Mouse (Mus musculus) kidney, embryonic 14.5 days (tissue): ENCODE measurements around the gene Gdap1l1. TPM values are rescaled to one million over a fixed set of nuclear protein-coding genes. Genes with fewer than 3 reads are reported as not detected.
A peak's percentile ranks its signal among the peaks of the same experiment; 100 is the strongest.

Experiments used
- ATAC-seq: fragments of 200-750 bp; cut with Nextera tagmentation; 2 replicates; pipeline ENCODE4 v1.8.0; 2017; ENCODE audit warnings: moderate number of reproducible peaks, mild to moderate bottlenecking, moderate TSS enrichment, moderate library complexity; ENCODE audit not compliant: low FRiP score, low TSS enrichment
- H3K27ac ChIP-seq: fragments of 300-500 bp; sonication (generic); 2 replicates; pipeline ENCODE4 v1.5.1; 2014; ENCODE audit warnings: low read depth, mild to moderate bottlenecking, low read length, moderate library complexity, mixed read lengths
- H3K27me3 ChIP-seq: fragments of 300-500 bp; sonication (generic); 2 replicates; pipeline ENCODE4 v1.6.1; 2014; ENCODE audit warnings: mild to moderate bottlenecking, low read length; ENCODE audit not compliant: control insufficient read depth, insufficient read depth
- H3K36me3 ChIP-seq: fragments of 300-500 bp; sonication (generic); 2 replicates; pipeline ENCODE4 v1.6.1; 2014; ENCODE audit warnings: low read length, mixed read lengths; ENCODE audit not compliant: control insufficient read depth, insufficient read depth
- H3K4me1 ChIP-seq: fragments of 300-500 bp; sonication (generic); 2 replicates; pipeline ENCODE4 v1.6.1; 2014; ENCODE audit warnings: low read length, mixed read lengths; ENCODE audit not compliant: control insufficient read depth, insufficient read depth
- H3K4me2 ChIP-seq: fragments of 300-500 bp; sonication (generic); replicated peaks from 2 replicates; pipeline ENCODE4 v1.6.1; 2014; ENCODE audit warnings: low read depth, mild to moderate bottlenecking, low read length
- H3K4me3 ChIP-seq: fragments of 300-500 bp; sonication (generic); 2 replicates; pipeline ENCODE4 v1.5.1; 2014; ENCODE audit warnings: mild to moderate bottlenecking, low read length
- H3K9ac ChIP-seq: fragments of 300-500 bp; sonication (generic); 2 replicates; pipeline ENCODE4 v1.6.1; 2014; ENCODE audit warnings: low read depth, mild to moderate bottlenecking, low read length, moderate library complexity
- H3K9me3 ChIP-seq: fragments of 300-500 bp; sonication (generic); 2 replicates; pipeline ENCODE4 v1.6.1; 2016; ENCODE audit warnings: low read length; ENCODE audit not compliant: control insufficient read depth
- WGBS: fragments of 180-500 bp; shearing (Covaris S2); extraction: QIAGEN DNeasy Blood & Tissue Kit; methylation state at CpG from one replicate; pipeline ENCODE4 v1.1.7; 2014; 5-methylcytosine and 5-hydroxymethylcytosine counted together
- polyA plus RNA-seq: library from polyadenylated mRNA; unstranded; fragments of >200 nt; fragmentation: Nextera tagmentation; extraction: Ambion mirVana; gene quantifications from 2 replicates; pipeline ENCODE4 v1.2.1, GENCODE M21; 2014

Gene Gdap1l1
- polyA plus RNA-seq, 1 experiment from 2014 or later: 0.74 TPM

- Histone ChIP-seq H3K36me3 (no peaks in the 10 kb centered on the region), H3K4me1 (peaks cover 8% of the 10 kb centered on the region), H3K4me2 (peak overlapping the region; percentile 51), H3K27me3 (peaks cover 8% of the 10 kb centered on the region), H3K27ac (no peak overlapping the region), H3K4me3 (peak overlapping the region; percentile 20; the same call in 1 of the 2 replicates), H3K9me3 (no peaks in the 10 kb centered on the region), H3K9ac (0 out of 2 replicates have a peak overlapping the region, but pooled peaks have one; percentile 5)
- 2% methylated on average over 20 of the region's 21 CpGs for WGBS
- ATAC-seq: peak; percentile 76
These were observed 43.3 kb downstream of the Gdap1l1 start for GRCm38 (mm10) chr2:163481539-163482029.

- H3K4me3 ChIP-seq: no peak overlapping the region
- no peak overlapping the region for H3K4me2 ChIP-seq
- H3K9ac ChIP-seq: no peak overlapping the region
- no peaks in the 10 kb centered on the region for H3K27me3 ChIP-seq
- 94% methylated on average over 3 of the region's 3 CpGs for WGBS
- H3K36me3 ChIP-seq: no peaks in the 10 kb centered on the region
- H3K4me1 ChIP-seq: 0 out of 2 replicates have a peak, but pooled peaks cover 2% of the 10 kb centered on the region
- no peak for ATAC-seq
- no peaks in the 10 kb centered on the region for H3K9me3 ChIP-seq
- no peak overlapping the region for H3K27ac ChIP-seq
These were observed 49.1 kb downstream of the Gdap1l1 start for GRCm38 (mm10) chr2:163487360-163487759.

DNA sequence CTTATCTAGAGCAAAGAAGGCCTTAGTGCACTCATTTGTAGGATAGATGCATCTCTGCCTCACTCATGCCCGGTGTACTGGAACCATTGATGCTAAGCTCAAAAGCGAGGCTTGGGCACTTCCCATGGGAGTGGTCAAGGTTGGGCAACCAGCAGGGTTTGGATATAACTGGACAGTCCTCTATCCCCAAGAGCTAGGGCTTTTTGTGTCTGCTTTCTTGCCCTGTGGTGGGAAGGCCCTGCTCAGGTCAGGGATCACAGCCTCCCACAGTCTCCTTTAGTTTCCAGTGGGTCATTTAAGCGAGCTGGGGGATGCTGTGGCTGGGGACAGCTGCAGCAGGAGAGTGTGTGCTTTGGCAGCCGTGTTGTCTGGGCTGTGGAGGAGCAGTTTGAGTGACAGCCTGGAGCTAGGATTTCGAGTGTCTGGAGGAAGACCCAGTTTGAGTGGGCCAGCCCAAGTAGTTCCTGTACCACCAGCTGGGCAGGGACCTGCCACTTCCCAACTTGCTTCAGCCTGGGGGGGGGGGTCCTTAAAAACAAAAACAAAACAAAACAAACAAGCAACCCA is 51.5 kb downstream of the Gdap1l1 start:
- H3K9me3 ChIP-seq: no peaks in the 10 kb centered on the region
- no peaks in the 10 kb centered on the region for H3K27me3 ChIP-seq
- 0 out of 2 replicates have a peak, but pooled peaks have one; percentile 41 for ATAC-seq
- 0 out of 2 replicates have a peak, but pooled peaks cover 2% of the 10 kb centered on the region for H3K4me1 ChIP-seq
- WGBS: 39% methylated on average over 5 of the region's 5 CpGs
- no peak overlapping the region for H3K9ac ChIP-seq
- H3K27ac ChIP-seq: no peak overlapping the region
- no peaks in the 10 kb centered on the region for H3K36me3 ChIP-seq
- no peak overlapping the region for H3K4me3 ChIP-seq
- H3K4me2 ChIP-seq: no peak overlapping the region

GRCm38 (mm10) chr2:163490656-163491055 is 52.4 kb downstream of the Gdap1l1 start:
- H3K4me3 ChIP-seq: no peak overlapping the region
- no peaks in the 10 kb centered on the region for H3K4me1 ChIP-seq
- H3K4me2 ChIP-seq: no peak overlapping the region
- H3K9me3 ChIP-seq: no peaks in the 10 kb centered on the region
- H3K27me3 ChIP-seq: no peaks in the 10 kb centered on the region
- WGBS: 91% methylated on average over 17 of the region's 17 CpGs
- ATAC-seq: no peak
- H3K9ac ChIP-seq: no peak overlapping the region
- no peaks in the 10 kb centered on the region for H3K36me3 ChIP-seq
- no peak overlapping the region for H3K27ac ChIP-seq

- ATAC-seq: no peak
- H3K36me3 ChIP-seq: no peaks in the 10 kb centered on the region
- no peaks in the 10 kb centered on the region for H3K4me1 ChIP-seq
- H3K27ac ChIP-seq: no peak overlapping the region
- H3K4me2 ChIP-seq: no peak overlapping the region
- no peaks in the 10 kb centered on the region for H3K27me3 ChIP-seq
- 61% methylated on average over 7 of the region's 7 CpGs for WGBS
- no peaks in the 10 kb centered on the region for H3K9me3 ChIP-seq
- H3K9ac ChIP-seq: no peak overlapping the region
- no peak overlapping the region for H3K4me3 ChIP-seq
These were observed 53.1 kb downstream of the Gdap1l1 start for GRCm38 (mm10) chr2:163491351-163491750.

GRCm38 (mm10) chr2:163492018-163492417 is 53.7 kb downstream of the Gdap1l1 start, which contains the start of gene R3hdml:
Gene R3hdml (plus strand): TSS chr2:163492318.
- H3K27ac ChIP-seq: no peak within 1 kb of the TSS
- H3K9ac ChIP-seq: no peak within 1 kb of the TSS
- H3K4me1 ChIP-seq: no peaks in the 10 kb centered on the region
- 75% methylated on average over 5 of the region's 5 CpGs for WGBS
- H3K27me3 ChIP-seq: no peaks in the 10 kb centered on the region
- H3K9me3 ChIP-seq: no peaks in the 10 kb centered on the region
- H3K4me3 ChIP-seq: no peak within 1 kb of the TSS
- no peaks in the 10 kb centered on the region for H3K36me3 ChIP-seq
- H3K4me2 ChIP-seq: no peak within 1 kb of the TSS
- no peak for ATAC-seq

DNA sequence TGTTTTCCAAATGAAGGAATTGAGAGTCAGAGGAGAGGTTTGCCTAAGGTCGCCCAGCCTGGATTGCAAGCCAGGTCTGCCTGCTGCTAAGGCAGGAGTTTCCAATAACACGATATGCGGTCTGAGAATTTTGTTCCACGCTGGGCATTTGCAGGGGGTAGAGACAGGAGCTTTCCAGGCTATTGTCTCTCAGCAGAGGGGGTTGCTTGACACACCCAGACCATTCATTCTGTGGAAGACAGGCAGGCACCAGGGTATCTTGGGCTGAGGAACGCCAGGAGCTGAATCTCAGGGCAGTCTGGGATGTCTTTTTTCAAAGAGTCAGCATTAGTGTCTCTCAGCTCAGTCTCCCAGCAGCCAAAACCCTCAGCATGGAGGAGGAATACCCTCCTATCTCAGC is 54.8 kb downstream of the Gdap1l1 start:
- H3K27me3 ChIP-seq: no peaks in the 10 kb centered on the region
- no peak overlapping the region for H3K9ac ChIP-seq
- H3K27ac ChIP-seq: no peak overlapping the region
- H3K4me3 ChIP-seq: no peak overlapping the region
- ATAC-seq: no peak
- no peaks in the 10 kb centered on the region for H3K9me3 ChIP-seq
- H3K4me1 ChIP-seq: no peaks in the 10 kb centered on the region
- no peak overlapping the region for H3K4me2 ChIP-seq
- WGBS: 43% methylated on average over 5 of the region's 5 CpGs
- no peaks in the 10 kb centered on the region for H3K36me3 ChIP-seq

DNA sequence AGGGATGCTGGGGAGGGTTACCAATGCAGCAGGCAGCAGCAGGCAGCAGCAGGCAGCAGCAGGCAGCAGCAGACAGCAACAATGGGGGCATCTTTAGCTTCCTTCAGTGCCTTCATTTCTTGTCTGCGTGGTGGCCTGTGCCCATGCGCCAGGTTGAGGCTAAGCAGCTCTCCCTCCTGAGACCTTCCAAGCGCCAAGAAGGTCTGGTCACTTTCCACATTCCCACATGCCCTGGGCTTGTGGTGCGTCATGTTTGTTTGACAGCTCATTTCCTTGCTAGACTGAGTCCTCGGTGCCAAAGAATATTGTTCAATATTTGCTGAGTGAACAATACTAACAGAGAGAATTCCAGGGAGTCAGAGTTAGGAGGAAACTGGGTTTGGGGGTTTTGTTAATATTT is 55.7 kb downstream of the Gdap1l1 start:
- WGBS: 65% methylated on average over 5 of the region's 5 CpGs
- Histone ChIP-seq H3K27ac (no peak overlapping the region), H3K9me3 (no peaks in the 10 kb centered on the region), H3K4me3 (no peak overlapping the region), H3K27me3 (no peaks in the 10 kb centered on the region), H3K4me2 (no peak overlapping the region), H3K4me1 (no peaks in the 10 kb centered on the region), H3K9ac (no peak overlapping the region), H3K36me3 (no peaks in the 10 kb centered on the region)
- ATAC-seq: no peak

GRCm38 (mm10) chr2:163494456-163494855 is 56.2 kb downstream of the Gdap1l1 start:
- Histone ChIP-seq H3K4me2 (no peak overlapping the region), H3K36me3 (no peaks in the 10 kb centered on the region), H3K4me3 (no peak overlapping the region), H3K27me3 (no peaks in the 10 kb centered on the region), H3K27ac (no peak overlapping the region), H3K9me3 (no peaks in the 10 kb centered on the region), H3K9ac (no peak overlapping the region), H3K4me1 (no peaks in the 10 kb centered on the region)
- ATAC-seq: no peak
- WGBS: 50% methylated on average over 6 of the region's 6 CpGs
